Mouse (Mus musculus): ENCODE measurements at regions not wholly inside any gene's neighbourhood (a gene's known extent, or its start where the extent isn't known, plus 50 kb on each side); places are given as distances from the start of the nearest gene placed in this dataset.
"Not testable (repeated sequence)": the region's sequence is repeated elsewhere in the genome, so short reads cannot be mapped to it uniquely, and the experiment has no call there.

DNA sequence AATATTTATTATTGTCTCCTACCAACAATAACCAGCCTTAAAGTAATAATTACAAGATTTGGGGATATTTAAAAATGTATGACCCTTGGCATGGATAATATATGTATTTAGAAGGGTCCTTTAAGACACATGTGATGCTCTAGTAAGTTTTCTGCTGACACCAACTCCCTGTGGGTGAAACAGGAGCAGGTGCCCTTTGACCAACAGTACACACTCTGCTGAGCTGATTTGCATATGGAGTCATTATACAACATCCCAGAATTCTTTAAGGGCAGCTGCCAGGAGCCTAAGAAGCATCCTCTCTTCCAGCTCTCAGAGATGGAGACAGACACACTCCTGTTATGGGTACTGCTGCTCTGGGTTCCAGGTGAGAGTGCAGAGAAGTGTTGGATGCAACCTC, 274.1 kb downstream of the Rpia start:
- peak; percentile 25 for DNase-seq

DNA sequence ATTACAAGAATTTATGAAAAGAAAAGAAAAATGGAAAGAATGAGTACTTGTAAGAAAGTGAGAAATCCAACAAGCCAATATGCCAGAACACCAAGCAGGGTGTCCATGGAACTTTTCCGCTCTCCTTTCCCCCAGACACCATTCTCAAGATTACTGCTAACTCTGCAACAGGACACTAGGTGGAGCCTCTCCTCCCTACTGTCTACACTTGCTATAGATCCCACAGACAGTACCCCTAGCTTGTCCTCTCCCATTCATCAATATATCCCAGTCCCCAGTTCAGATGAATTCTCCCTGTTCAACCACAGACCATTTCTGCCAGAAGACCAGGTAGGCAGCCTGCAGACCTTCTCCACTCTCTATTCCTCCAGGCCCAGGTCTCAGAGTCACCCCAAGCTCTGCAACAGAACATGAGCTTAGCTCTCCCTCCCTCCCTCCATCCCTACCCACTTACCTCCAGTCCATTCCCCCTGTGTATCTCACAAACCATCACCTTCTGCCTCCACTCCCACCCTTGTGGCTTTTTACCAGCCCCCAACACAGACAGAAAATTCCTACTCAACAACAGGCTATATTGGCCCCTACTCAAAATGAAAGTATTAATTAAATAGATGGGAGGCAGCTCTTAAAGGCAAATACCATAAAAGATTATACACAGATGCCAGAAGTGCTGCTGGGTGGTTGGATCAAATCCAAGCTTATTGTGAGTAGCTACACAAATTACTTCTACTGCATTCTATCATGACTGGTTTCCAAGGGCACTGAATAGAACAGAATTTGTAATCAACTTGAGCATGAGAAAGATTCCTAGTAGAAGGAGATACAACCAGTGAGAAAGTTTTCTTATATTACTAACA, 323.2 kb downstream of the Rpia start:
- no peak for DNase-seq

GRCm38 (mm10) chr6:70457279-70457678, 334.8 kb downstream of the Rpia start:
- no peak for DNase-seq

DNA sequence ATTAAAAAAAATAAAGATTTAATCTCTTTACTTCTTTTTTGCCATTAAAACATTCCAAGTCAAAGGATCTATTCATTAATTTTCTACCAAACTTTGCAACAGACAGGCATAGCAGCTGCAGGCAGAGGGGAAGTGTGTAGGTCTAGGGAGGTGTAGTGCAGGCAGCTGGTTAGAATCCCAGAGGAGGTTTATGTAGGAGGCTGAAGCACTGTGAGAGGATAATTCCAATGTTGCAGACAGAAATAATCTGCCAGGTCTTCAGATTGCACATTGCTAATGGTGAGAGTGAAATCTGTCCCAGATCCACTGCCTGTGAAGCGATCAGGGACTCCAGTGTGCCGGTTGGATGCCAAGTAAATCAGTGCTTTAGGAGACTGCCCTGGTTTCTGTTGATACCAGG, 357.3 kb downstream of the Rpia start:
- not testable (repeated sequence) for DNase-seq

DNA sequence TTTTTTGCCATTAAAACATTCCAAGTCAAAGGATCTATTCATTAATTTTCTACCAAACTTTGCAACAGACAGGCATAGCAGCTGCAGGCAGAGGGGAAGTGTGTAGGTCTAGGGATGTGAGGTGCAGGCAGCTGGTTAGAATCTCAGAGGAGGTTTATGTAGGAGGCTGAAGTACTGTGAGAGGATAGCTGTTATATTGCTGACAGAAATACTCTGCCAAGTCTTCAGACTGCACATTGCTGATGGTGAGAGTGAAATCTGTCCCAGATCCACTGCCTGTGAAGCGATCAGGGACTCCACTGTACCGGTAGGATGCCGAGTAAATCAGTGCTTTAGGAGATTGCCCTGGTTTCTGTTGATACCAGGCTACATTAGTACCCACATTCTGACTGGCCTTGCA, 385.7 kb downstream of the Rpia start:
- not testable (repeated sequence) for DNase-seq

DNA sequence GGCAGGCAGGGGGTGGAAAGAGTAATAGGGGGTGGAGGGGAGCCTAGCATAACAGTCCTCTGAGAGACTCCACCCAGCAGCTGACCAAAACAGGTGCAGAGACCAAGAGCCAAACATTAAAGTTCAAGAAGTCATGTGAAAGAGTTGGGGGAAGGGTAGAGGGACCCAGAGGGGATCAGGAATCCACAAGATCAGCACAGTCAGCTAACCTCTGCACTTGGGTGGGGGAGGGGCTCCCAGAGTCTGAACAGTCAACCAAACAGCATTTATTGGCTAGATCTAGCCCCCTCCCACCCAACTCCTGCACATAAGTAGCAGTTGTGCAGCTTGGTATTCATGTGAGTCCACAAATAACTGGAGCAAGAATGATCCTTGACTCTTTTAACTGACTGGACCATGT, 402.2 kb downstream of the Rpia start:
- not testable (repeated sequence) for DNase-seq

DNA sequence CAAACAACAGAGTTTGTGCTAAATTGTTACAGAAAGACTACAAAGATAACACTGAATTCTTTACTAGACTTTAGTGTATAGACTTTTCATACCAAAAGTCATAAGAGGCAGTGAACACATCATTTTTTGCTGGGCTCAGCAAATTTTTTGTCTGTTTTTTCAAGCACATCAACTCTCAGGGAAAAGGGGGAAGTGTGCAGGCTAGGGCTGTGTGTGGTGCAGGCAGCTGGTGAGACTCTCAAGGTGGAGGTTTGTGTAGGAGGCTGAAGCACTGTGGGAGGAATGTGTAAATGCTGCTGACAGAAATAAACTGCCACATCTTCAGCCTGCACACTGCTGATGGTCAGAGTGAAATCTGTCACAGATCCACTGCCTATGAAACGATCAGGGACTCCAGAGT, 405.6 kb downstream of the Rpia start:
- DNase-seq, result not testable (repeated sequence)

DNA sequence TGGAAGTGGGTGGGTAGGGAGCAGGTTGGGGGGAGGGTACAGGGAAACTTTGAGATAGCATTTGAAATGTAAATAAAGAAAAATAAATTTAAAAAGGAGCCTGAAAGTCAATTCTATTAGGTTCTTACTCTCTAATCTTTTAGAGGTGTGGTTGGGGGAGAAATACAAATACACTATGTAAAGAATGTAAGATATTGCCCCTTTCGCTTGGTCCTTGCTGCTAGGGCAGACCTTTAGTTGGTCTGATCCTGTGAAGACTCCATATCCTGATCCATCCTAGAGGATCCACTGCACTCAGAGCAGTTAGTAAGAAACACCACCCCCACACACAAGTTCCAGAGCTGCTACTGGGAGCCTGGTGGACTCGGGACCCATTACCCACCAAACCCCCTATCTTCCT, 412.7 kb downstream of the Rpia start:
- DNase-seq, result not testable (repeated sequence)

- DNase-seq, result not testable (repeated sequence)
Measured at GRCm38 (mm10) chr6:70371821-70372220, 420.2 kb downstream of the Rpia start.

DNA sequence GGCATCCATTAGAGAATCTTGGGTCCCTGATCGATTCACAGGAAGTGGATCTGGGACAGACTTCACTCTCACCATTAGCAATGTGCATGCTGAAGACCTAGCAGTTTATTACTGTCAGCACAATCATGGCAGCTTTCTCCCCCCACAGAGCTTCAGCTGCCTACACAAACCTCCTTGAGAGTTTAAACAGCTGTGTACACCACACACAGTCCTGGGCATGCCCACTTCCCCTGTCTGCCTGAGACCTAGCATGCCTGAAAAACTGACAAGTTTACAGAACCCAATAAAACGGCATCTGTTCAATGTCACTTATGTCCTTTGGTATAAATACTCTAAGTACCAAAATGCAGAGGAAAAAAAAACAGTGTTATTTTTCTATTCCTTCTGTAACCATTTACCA, 435.7 kb downstream of the Rpia start:
- no peak for DNase-seq

DNA sequence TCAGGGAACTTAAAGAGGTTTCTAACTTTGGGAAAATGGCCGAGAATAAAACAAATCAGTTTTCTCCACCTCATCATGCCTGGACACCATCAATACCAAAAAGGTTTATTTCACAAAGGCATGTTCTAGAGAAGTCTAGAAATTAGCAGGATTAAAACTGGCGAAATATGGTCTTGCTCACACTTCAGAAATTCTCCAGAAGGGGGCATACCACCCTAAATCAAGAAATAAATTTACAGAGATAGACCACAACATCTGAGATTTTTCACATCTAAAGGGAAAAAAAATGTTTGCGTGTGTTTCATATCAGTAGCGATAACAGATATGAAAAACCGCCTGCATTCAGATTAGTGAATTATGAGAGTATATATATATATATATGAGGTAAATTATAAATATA, 449.9 kb downstream of the Rpia start:
- no peak for DNase-seq

DNA sequence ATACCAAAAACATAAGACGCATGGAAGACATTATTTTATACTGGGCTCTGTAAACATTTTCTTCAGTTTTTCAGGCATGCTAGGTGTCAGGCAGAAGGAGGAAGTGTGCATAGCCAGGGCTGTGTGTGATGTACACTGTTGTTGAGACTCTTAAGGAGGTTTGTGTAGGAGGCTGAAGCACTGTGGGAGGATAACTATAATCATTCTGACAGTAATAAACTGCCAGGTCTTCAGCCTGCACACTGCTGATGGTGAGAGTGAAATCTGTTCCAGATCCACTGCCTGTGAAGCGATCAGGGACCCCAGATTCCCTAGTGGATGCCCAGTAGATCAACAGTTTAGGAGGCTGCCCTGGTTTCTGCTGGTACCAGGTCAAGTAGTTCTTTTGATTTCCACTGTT, 451.3 kb downstream of the Rpia start:
- not testable (repeated sequence) for DNase-seq

DNA sequence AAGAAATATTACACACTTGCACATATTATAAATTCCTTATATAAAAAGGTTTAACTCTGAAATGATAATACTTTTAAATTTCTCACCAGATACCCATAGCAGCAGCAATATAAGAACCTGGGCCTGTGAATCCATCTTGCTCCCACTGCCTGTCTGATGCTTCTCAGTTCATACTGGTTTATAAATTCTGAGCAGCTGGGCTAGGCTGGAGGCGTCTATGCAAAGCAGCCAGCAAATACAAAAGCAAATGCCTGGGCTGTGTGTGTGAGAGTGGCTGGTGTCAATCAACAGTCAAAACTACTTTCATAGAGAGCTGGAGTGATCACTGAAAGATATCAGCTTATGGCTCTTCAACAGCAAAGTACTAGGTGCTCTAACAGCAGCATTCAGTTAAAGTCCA, 476.7 kb downstream of the Rpia start:
- DNase-seq, result no peak

DNA sequence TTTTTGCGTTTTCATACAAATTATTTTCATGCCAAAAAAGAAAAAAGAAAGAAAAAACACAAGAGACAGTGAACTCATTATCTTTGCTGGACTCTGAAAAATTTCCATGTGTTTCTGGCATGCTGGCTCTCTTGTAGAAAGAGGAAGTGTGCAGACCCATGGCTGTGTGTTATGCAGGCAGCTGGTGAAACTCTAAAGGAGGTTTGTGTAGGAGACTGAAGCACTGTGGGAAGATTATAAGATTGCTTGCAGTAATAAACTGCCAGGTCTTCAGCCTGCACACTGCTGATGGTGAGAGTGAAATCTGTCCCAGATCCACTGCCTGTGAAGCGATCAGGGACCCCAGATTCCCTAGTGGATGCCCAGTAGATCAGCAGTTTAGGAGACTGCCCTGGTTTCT, 477.4 kb downstream of the Rpia start:
- not testable (repeated sequence) for DNase-seq

- not testable (repeated sequence) for DNase-seq
Measured at GRCm38 (mm10) chr6:70301100-70301499, 490.9 kb downstream of the Rpia start.

DNA sequence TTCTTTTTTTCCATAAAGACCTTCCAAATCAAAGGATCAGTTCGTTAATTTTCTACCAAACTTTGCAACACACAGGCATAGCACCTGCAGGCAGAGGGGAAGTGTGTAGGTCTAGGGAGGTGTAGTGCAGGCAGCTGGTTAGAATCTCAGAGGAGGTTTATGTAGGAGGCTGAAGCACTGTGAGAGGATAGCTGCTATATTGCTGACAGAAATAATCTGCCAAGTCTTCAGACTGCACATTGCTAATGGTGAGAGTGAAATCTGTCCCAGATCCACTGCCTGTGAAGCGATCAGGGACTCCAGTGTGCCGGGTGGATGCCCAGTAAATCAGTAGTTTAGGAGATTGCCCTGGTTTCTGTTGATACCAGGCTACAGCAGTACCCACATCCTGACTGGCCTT, 531.8 kb downstream of the Rpia start:
- DNase-seq, result not testable (repeated sequence)

- not testable (repeated sequence) for DNase-seq
Measured at GRCm38 (mm10) chr6:70240167-70240566, 551.9 kb downstream of the Rpia start.

GRCm38 (mm10) chr6:70227166-70227565, 564.9 kb downstream of the Rpia start:
- no peak for DNase-seq

- DNase-seq, result not testable (repeated sequence)
Measured at GRCm38 (mm10) chr6:70216632-70217031, 575.4 kb downstream of the Rpia start.

- not testable (repeated sequence) for DNase-seq
Measured at GRCm38 (mm10) chr6:70215781-70216180, 576.3 kb downstream of the Rpia start.
